Mouse (Mus musculus): ENCODE measurements around the gene Thg1l.

DNA sequence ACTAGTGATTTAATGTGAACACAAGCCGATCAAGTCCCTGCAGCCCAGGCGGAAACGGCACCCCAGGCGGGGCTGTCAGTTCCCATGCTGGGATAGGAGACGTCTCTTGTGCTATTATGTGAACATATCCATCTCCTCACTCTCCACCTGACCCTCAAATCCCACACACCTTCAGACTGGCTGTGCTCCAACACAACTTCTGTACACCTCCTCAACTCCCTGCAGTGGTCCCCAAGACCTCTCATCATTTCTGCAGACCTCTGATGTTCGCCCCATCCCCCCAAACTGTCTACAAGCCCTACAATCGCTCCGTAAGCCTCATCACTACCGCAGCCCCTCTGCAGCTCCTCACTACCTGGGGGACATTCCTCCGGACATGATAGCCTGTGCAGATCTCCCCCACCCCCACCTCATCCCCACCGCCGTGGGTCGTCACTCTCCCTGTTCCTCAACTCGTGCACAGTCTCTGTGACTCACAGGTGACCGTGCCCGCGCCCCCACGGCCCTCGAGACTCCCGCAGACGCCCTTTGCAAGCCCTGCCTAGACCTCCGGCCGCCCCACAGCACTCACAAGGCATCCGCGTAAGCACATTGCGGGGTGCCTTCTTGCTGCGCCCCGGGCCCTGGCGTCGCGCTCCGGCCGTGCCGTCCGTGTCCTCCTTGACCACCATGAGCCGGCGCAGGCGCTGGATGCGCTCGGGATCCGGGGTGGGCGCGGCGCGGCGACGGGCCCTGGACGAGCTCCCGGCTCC lies 11.2 kb downstream of the Thg1l start:
- TF ChIP-seq CTCF (IDR thresholded peaks at IDR 0.05; ENCODE audit: insufficient read depth, low read length) (no peak), POLR2A (IDR thresholded peaks at IDR 0.05; ENCODE audit: borderline replicate concordance, extremely low read depth, low read depth, low read length) (no peak)

Measured in lung, adult 2 months (tissue).